Comparison of ENCODE assay signal across 11 mouse cellular contexts in the genomic region with DNA sequence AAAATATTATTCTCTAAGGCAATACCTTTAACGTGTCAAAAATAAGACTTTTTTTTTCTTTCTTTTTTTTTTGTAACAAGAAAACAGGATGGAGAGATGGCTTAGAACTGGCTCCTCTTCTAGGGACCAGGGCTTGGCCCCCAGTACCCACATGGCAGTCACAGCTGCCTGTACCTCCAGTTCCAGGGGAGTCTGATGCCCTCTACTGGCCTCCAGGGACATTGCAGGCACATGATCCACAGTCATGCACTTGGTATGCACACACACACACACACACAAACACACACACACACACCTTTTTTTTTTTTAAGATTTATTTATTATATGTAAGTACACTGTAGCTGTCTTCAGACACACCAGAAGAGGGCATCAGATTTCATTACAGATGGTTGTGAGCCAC. TPM values are rescaled to one million over a fixed set of nuclear protein-coding genes. Genes with fewer than 3 reads are reported as not detected.
A peak's percentile ranks its signal among the peaks of the same experiment; 100 is the strongest.
DNase-seq lines count a peak whose midpoint lies in the region; ATAC-seq and TF ChIP-seq lines count a peak whose summit lies in the region.
"Had no signal": no experiment of that assay in that cellular context is flagged by ENCODE, and none has a peak within 500 bp of the region (broad histone marks: within the 10 kb centered on the region; RNA-seq: fewer than 3 reads in every experiment).

No protein-coding gene starts in this region.

- TF ChIP-seq POLR2A in thymus, adult 2 months (IDR thresholded peaks at IDR 0.05; ENCODE audit: control insufficient read depth, extremely low read depth, insufficient read depth, low read length, poor library complexity), result no peak

- H3K4me2 ChIP-seq in hindbrain, embryonic 11.5 days (replicated peaks; ENCODE audit: low read depth, low read length), result no peak overlapping the region
- no peak overlapping the region for H3K4me2 ChIP-seq in hindbrain, embryonic 13.5 days
- H3K4me2 ChIP-seq: forebrain, embryonic 15.5 days; lung, embryonic 15.5 days had no signal

- H3K36me3 ChIP-seq in hindbrain, embryonic 11.5 days (ENCODE audit: control insufficient read depth, insufficient read depth, low read length), result peaks cover 3% of the 10 kb centered on the region; the same call in 1 of the 2 replicates
- peaks cover 78% of the 10 kb centered on the region for H3K36me3 ChIP-seq in hindbrain, embryonic 13.5 days
- peaks cover 6% of the 10 kb centered on the region for H3K36me3 ChIP-seq in thymus, adult 2 months (ENCODE audit: control insufficient read depth, insufficient read depth, low read length)

- WGBS in hindbrain, embryonic 11.5 days, result 87% methylated on average over 1 of the region's 1 CpGs
- WGBS in hindbrain, embryonic 13.5 days, result 87% methylated on average over 1 of the region's 1 CpGs
- WGBS in thymus, adult 2 months, result 100% methylated on average over 1 of the region's 1 CpGs

- TF ChIP-seq CTCF in thymus, adult 2 months (IDR thresholded peaks at IDR 0.05; ENCODE audit: borderline replicate concordance, control insufficient read depth, extremely low read depth, insufficient read depth, low read length, poor library complexity), result peak; percentile 61; the same call in 1 of the 2 replicates

- peak; percentile 20 for DNase-seq in hindbrain, embryonic 11.5 days (ENCODE audit: low spot score)
- DNase-seq in thymus, adult 2 months, result peak; percentile 32
- no peak for DNase-seq in thymus, adult 18-20 months
- DNase-seq in embryo, embryonic 10.5 days (ENCODE audit: low spot score), result peak; percentile 18
- DNase-seq in thymus, postnatal 25 days, result peak; percentile 29
- DNase-seq in layer of hippocampus, postnatal 36 days, result no peak
- DNase-seq in spleen, adult 12 weeks (ENCODE audit: low spot score), result no peak
- DNase-seq: kidney, postnatal 10 days had no signal

- H3K9ac ChIP-seq in hindbrain, embryonic 11.5 days (ENCODE audit: low read depth, low read length), result no peak overlapping the region
- no peak overlapping the region for H3K9ac ChIP-seq in hindbrain, embryonic 13.5 days
- H3K9ac ChIP-seq: forebrain, embryonic 15.5 days; lung, embryonic 15.5 days had no signal

- no peak for ATAC-seq in hindbrain, embryonic 11.5 days (ENCODE audit: low FRiP score)
- no peak for ATAC-seq in hindbrain, embryonic 13.5 days (ENCODE audit: low FRiP score)
- ATAC-seq: forebrain, embryonic 15.5 days had no signal

- H3K4me3 ChIP-seq in hindbrain, embryonic 11.5 days (ENCODE audit: low read depth, low read length), result no peak overlapping the region
- H3K4me3 ChIP-seq in hindbrain, embryonic 13.5 days, result no peak overlapping the region
- H3K4me3 ChIP-seq in thymus, adult 2 months (ENCODE audit: control insufficient read depth, insufficient read depth, low read length), result no peak overlapping the region
- H3K4me3 ChIP-seq: forebrain, embryonic 15.5 days; lung, embryonic 15.5 days had no signal

- no peaks in the 10 kb centered on the region for H3K9me3 ChIP-seq in hindbrain, embryonic 11.5 days (ENCODE audit: control insufficient read depth, low read length)
- H3K9me3 ChIP-seq in hindbrain, embryonic 13.5 days, result no peaks in the 10 kb centered on the region
- H3K9me3 ChIP-seq: forebrain, embryonic 15.5 days; lung, embryonic 15.5 days had no signal

- no peak overlapping the region for H3K27ac ChIP-seq in hindbrain, embryonic 11.5 days (ENCODE audit: low read depth, low read length)
- H3K27ac ChIP-seq in hindbrain, embryonic 13.5 days, result no peak overlapping the region
- H3K27ac ChIP-seq in thymus, adult 2 months (ENCODE audit: control insufficient read depth, insufficient read depth, low read length), result no peak overlapping the region
- H3K27ac ChIP-seq: forebrain, embryonic 15.5 days; lung, embryonic 15.5 days had no signal

- no peaks in the 10 kb centered on the region for H3K4me1 ChIP-seq in hindbrain, embryonic 11.5 days (replicated peaks; ENCODE audit: control insufficient read depth, insufficient read depth, low read length)
- no peaks in the 10 kb centered on the region for H3K4me1 ChIP-seq in hindbrain, embryonic 13.5 days (replicated peaks)
- H3K4me1 ChIP-seq in thymus, adult 2 months (replicated peaks; ENCODE audit: control insufficient read depth, insufficient read depth, low read length), result peaks cover 9% of the 10 kb centered on the region
- H3K4me1 ChIP-seq: forebrain, embryonic 15.5 days; lung, embryonic 15.5 days had no signal

- H3K27me3 ChIP-seq in hindbrain, embryonic 11.5 days (ENCODE audit: control insufficient read depth, insufficient read depth, low read length), result no peaks in the 10 kb centered on the region
- no peaks in the 10 kb centered on the region for H3K27me3 ChIP-seq in hindbrain, embryonic 13.5 days
- H3K27me3 ChIP-seq in thymus, adult 2 months (ENCODE audit: control insufficient read depth, insufficient read depth, low read length), result no peaks in the 10 kb centered on the region
- H3K27me3 ChIP-seq: forebrain, embryonic 15.5 days; lung, embryonic 15.5 days had no signal

RNA-seq across cellular contexts. Expression of a gene that starts 20.5 kb away (rescaled TPM):
- 55.9 and 60.2 TPM in 2 replicates for polyA plus RNA-seq in hindbrain, embryonic 11.5 days (2014; fragmentation: Nextera tagmentation; extraction: Ambion mirVana)
- polyA plus RNA-seq in hindbrain, embryonic 13.5 days (2015; fragmentation: Nextera tagmentation; extraction: Ambion mirVana), result 66.8 and 68.0 TPM in 2 replicates
- polyA plus RNA-seq in thymus, adult 2 months (2012; rRNA removed), result 43.4 and 45.7 TPM in 2 replicates
- 100 to 1,000 TPM; 206 to 214 TPM for total RNA-seq in layer of hippocampus, postnatal 36 days (2021)

RNA-seq across cellular contexts. Expression of a gene that starts 30.5 kb away (rescaled TPM):
- polyA plus RNA-seq in hindbrain, embryonic 11.5 days (2014; fragmentation: Nextera tagmentation; extraction: Ambion mirVana), result 4.3 and 5.8 TPM in 2 replicates
- 8.3 and 10.9 TPM in 2 replicates for polyA plus RNA-seq in hindbrain, embryonic 13.5 days (2015; fragmentation: Nextera tagmentation; extraction: Ambion mirVana)
- polyA plus RNA-seq in thymus, adult 2 months (2012; rRNA removed), result 94.3 and 107 TPM in 2 replicates
- total RNA-seq in layer of hippocampus, postnatal 36 days (2021), result 1 to 10 TPM; 8.4 to 8.5 TPM

RNA-seq across cellular contexts. Expression of a gene that starts 44.3 kb away (rescaled TPM):
- polyA plus RNA-seq in hindbrain, embryonic 11.5 days (2014; fragmentation: Nextera tagmentation; extraction: Ambion mirVana), result 33.7 and 37.1 TPM in 2 replicates
- 17.1 and 17.7 TPM in 2 replicates for polyA plus RNA-seq in hindbrain, embryonic 13.5 days (2015; fragmentation: Nextera tagmentation; extraction: Ambion mirVana)
- polyA plus RNA-seq in thymus, adult 2 months (2012; rRNA removed), result 19.4 and 22.7 TPM in 2 replicates
- 10 to 100 TPM; 21.1 to 22.5 TPM for total RNA-seq in layer of hippocampus, postnatal 36 days (2021)

Comparison
In these comparisons a context has a peak if more than half of its experiments do, and no peak if none do; other contexts are left out.
1. DNase-seq: peak in hindbrain, embryonic 11.5 days (single experiment), thymus, adult 2 months (single experiment), embryo, embryonic 10.5 days (single experiment) and thymus, postnatal 25 days (single experiment); none in thymus, adult 18-20 months (0 of 2), layer of hippocampus, postnatal 36 days (0 of 2) and spleen, adult 12 weeks (single experiment).